Mouse (Mus musculus): Measurements from ENCODE around the gene Olfr92.
"Not testable (repeated sequence)": the region's sequence is repeated elsewhere in the genome, so short reads cannot be mapped to it uniquely, and the experiment has no call there.

The Olfr92 gene

GRCm38 (mm10) chr17:37119988-37120387, at the start of gene Olfr92:
TSS of gene Olfr92 (minus strand) at chr17:37120088.
- no peak for DNase-seq (ENCODE audit: low spot score)

GRCm38 (mm10) chr17:37161394-37161793, 41.5 kb upstream of the Olfr92 start, which contains the start of gene Olfr93:
TSS of gene Olfr93 (minus strand) at chr17:37161494.
- DNase-seq (ENCODE audit: low spot score) = no peak

GRCm38 (mm10) chr17:37131366-37131765, 11.5 kb upstream of the Olfr92 start:
- DNase-seq (ENCODE audit: low spot score) = not testable (repeated sequence)

GRCm38 (mm10) chr17:37098178-37098577, 21.7 kb downstream of the Olfr92 start, which contains the start of gene Olfr91:
TSS of gene Olfr91 (minus strand) at chr17:37098278.
- no peak for DNase-seq (ENCODE audit: low spot score)

GRCm38 (mm10) chr17:37093289-37093688, 26.6 kb downstream of the Olfr92 start:
- no peak for DNase-seq (ENCODE audit: low spot score)

GRCm38 (mm10) chr17:37092198-37092597, 27.7 kb downstream of the Olfr92 start:
- DNase-seq (ENCODE audit: low spot score) = no peak

GRCm38 (mm10) chr17:37088399-37088798, 31.5 kb downstream of the Olfr92 start, which contains the start of gene Olfr90:
TSS of gene Olfr90 (minus strand) at chr17:37088499.
- no peak for DNase-seq (ENCODE audit: low spot score)

- DNase-seq (ENCODE audit: low spot score) = no peak
Observed at GRCm38 (mm10) chr17:37085545-37085944, 34.3 kb downstream of the Olfr92 start.

GRCm38 (mm10) chr17:37084632-37085031, 35.3 kb downstream of the Olfr92 start:
- no peak for DNase-seq (ENCODE audit: low spot score)

- DNase-seq (ENCODE audit: low spot score) = no peak
Observed at GRCm38 (mm10) chr17:37083327-37083726, 36.6 kb downstream of the Olfr92 start.

- DNase-seq (ENCODE audit: low spot score) = no peak
Observed at GRCm38 (mm10) chr17:37081659-37082058, 38.2 kb downstream of the Olfr92 start.

- no peak for DNase-seq (ENCODE audit: low spot score)
Observed at GRCm38 (mm10) chr17:37080119-37080518, 39.8 kb downstream of the Olfr92 start.

GRCm38 (mm10) chr17:37078990-37079389, 40.9 kb downstream of the Olfr92 start:
- DNase-seq (ENCODE audit: low spot score) = no peak

GRCm38 (mm10) chr17:37078193-37078592, 41.7 kb downstream of the Olfr92 start:
- no peak for DNase-seq (ENCODE audit: low spot score)

GRCm38 (mm10) chr17:37075766-37076165, 44.1 kb downstream of the Olfr92 start:
- no peak for DNase-seq (ENCODE audit: low spot score)

GRCm38 (mm10) chr17:37075181-37075580, 44.7 kb downstream of the Olfr92 start:
- DNase-seq (ENCODE audit: low spot score) = no peak

GRCm38 (mm10) chr17:37072730-37073276, 47.1 kb downstream of the Olfr92 start:
- no peak for DNase-seq (ENCODE audit: low spot score)

- DNase-seq (ENCODE audit: low spot score) = no peak
Observed at GRCm38 (mm10) chr17:37072080-37072729, 47.7 kb downstream of the Olfr92 start.

GRCm38 (mm10) chr17:37070121-37070520, 49.8 kb downstream of the Olfr92 start:
- no peak for DNase-seq (ENCODE audit: low spot score)

GRCm38 (mm10) chr17:37067861-37068260, 52.0 kb downstream of the Olfr92 start:
- no peak for DNase-seq (ENCODE audit: low spot score)

GRCm38 (mm10) chr17:37065993-37066392, 53.9 kb downstream of the Olfr92 start:
- no peak for DNase-seq (ENCODE audit: low spot score)

GRCm38 (mm10) chr17:37063686-37064495, 56.0 kb downstream of the Olfr92 start:
- no peak for DNase-seq (ENCODE audit: low spot score)

- DNase-seq (ENCODE audit: low spot score) = no peak
Observed at GRCm38 (mm10) chr17:37063063-37063462, 56.8 kb downstream of the Olfr92 start.

All from spleen, adult 12 weeks (tissue).